Mouse (Mus musculus) hindbrain, embryonic 12.5 days (tissue): ENCODE measurements around the gene Scarb1. TPM values are rescaled to one million over a fixed set of nuclear protein-coding genes. Genes with fewer than 3 reads are reported as not detected.

Experiments
- ATAC-seq: fragments of 200-750 bp; cut with Nextera tagmentation; 2 replicates; pipeline ENCODE4 v1.8.0; 2017; ENCODE audit warnings: moderate TSS enrichment; ENCODE audit not compliant: low FRiP score
- H3K27ac ChIP-seq: fragments of 300-500 bp; sonication (generic); 2 replicates; pipeline ENCODE4 v1.5.1; 2016; ENCODE audit warnings: mild to moderate bottlenecking
- H3K27me3 ChIP-seq: fragments of 300-500 bp; sonication (generic); 2 replicates; pipeline ENCODE4 v1.6.1; 2016; ENCODE audit warnings: mild to moderate bottlenecking
- H3K36me3 ChIP-seq: fragments of 300-500 bp; sonication (generic); 2 replicates; pipeline ENCODE4 v1.6.1; 2016; ENCODE audit warnings: mild to moderate bottlenecking
- H3K4me1 ChIP-seq: fragments of 300-500 bp; sonication (generic); 2 replicates; pipeline ENCODE4 v1.6.1; 2016
- H3K4me2 ChIP-seq: fragments of 300-500 bp; sonication (generic); replicated peaks from 2 replicates; pipeline ENCODE4 v1.6.1; 2016; ENCODE audit warnings: mild to moderate bottlenecking
- H3K4me3 ChIP-seq: fragments of 300-500 bp; sonication (generic); 2 replicates; pipeline ENCODE4 v1.5.1; 2016; ENCODE audit warnings: mild to moderate bottlenecking
- H3K9ac ChIP-seq: fragments of 300-500 bp; sonication (generic); 2 replicates; pipeline ENCODE4 v1.6.1; 2016; ENCODE audit warnings: mild to moderate bottlenecking, moderate library complexity
- H3K9me3 ChIP-seq: fragments of 300-500 bp; sonication (generic); replicated peaks from 2 replicates; pipeline ENCODE4 v1.6.1; 2016; ENCODE audit warnings: mild to moderate bottlenecking
- WGBS: fragments of 180-500 bp; shearing (Covaris S2); methylation state at CpG from one replicate; pipeline ENCODE4 v1.1.7; 2016; 5-methylcytosine and 5-hydroxymethylcytosine counted together
- polyA plus RNA-seq: library from polyadenylated mRNA; unstranded; fragments of >200 nt; fragmentation: Nextera tagmentation; extraction: Ambion mirVana; gene quantifications from 2 replicates; pipeline ENCODE4 v1.2.1, GENCODE M21; 2016

Scarb1 gene
- polyA plus RNA-seq, 1 experiment from 2014 or later, result 28.6 TPM

DNA sequence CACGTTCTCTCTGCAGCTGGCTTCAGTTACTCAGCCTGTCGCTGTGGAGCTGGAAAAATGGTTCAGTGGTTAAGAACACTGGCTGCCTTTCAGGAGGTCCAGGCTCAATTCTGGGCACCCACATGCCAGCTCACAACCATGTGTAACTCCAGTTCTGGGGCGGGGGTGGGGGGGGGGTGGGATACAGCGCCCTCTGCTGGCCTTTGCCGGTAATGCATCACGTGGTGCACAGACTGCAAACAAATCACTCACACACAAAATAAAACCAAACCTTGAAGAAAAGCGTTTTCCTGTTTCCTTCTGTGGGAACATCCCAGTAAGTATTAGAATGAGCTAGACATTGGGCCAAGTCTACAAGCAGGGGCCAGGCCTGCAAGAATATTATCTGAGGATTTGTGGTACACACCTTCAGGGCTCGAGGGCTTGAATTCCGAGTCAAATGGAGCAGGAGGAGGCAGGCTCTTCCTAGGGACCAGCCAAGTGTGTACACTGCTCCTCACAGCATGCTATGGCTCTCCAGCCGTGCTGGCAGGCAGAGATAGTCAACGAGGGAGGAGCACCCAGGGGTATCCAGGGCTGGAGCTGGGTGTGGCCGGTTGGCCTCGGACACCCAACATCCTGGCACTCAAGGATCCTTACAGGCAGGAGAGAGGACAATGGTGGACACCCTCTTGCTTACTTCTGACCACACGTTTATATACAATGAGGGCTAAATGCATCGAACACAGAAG, 88.8 kb downstream of the Scarb1 start:
- ATAC-seq, result no peak
- Histone ChIP-seq H3K4me3 (no peak overlapping the region), H3K4me2 (no peak overlapping the region), H3K36me3 (no peaks in the 10 kb centered on the region), H3K27me3 (no peaks in the 10 kb centered on the region; the same call in 1 of the 2 replicates), H3K27ac (no peak overlapping the region), H3K4me1 (peaks cover 16% of the 10 kb centered on the region), H3K9ac (no peak overlapping the region), H3K9me3 (no peaks in the 10 kb centered on the region)
- WGBS, result 53% methylated on average over 15 of the region's 15 CpGs

DNA sequence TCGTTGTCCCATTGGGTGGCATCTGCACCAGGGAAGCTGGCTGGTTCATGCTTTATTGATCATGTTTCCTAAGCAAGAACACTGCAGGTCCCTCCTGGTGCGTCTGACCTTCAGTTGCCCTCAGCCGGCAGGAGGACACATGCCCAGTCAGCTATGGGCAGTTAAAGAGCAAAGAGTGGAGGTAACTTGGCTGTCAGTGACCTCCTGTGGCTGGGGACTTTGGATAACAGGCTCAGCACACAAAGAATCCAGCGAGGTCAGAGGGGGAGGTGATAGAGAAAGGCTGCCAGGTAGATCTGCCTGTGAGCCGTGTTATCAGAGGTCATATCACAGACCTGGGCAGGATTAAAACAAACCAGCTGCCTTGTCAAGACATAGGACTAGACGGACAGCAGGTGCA, 91.7 kb downstream of the Scarb1 start:
- no peak for ATAC-seq
- Histone ChIP-seq H3K4me1 (peaks cover 37% of the 10 kb centered on the region), H3K27me3 (no peaks in the 10 kb centered on the region; the same call in 1 of the 2 replicates), H3K4me3 (no peak overlapping the region), H3K9me3 (no peaks in the 10 kb centered on the region), H3K36me3 (no peaks in the 10 kb centered on the region), H3K4me2 (no peak overlapping the region), H3K9ac (no peak overlapping the region), H3K27ac (no peak overlapping the region)
- 32% methylated on average over 6 of the region's 6 CpGs for WGBS

DNA sequence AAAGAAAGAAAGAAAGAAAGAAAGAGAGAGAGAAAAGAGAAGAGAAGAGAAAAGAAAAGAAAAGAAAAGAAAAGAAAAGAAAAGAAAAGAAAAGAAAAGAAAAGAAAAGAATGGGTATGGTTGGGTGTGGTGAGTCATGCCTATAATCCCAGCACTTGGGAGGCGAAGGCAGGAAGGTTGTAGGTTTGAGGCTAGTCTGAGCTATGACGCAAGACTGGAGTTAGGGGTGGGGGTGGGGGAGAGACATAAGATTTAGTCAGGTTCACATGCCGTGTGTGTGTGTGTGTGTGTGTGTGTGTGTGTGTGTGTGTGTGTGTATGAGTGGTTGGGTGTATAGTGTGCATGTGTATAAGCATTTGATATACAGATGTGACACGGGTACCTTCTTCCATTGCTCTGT, 94.2 kb downstream of the Scarb1 start:
- H3K4me3 ChIP-seq, result no peak overlapping the region
- 90% methylated on average over 4 of the region's 4 CpGs for WGBS
- H3K27ac ChIP-seq, result no peak overlapping the region
- H3K36me3 ChIP-seq, result no peaks in the 10 kb centered on the region
- H3K4me1 ChIP-seq, result peaks cover 50% of the 10 kb centered on the region
- no peak overlapping the region for H3K4me2 ChIP-seq
- ATAC-seq, result no peak
- H3K27me3 ChIP-seq, result no peaks in the 10 kb centered on the region; the same call in 1 of the 2 replicates
- H3K9me3 ChIP-seq, result no peaks in the 10 kb centered on the region
- no peak overlapping the region for H3K9ac ChIP-seq

DNA sequence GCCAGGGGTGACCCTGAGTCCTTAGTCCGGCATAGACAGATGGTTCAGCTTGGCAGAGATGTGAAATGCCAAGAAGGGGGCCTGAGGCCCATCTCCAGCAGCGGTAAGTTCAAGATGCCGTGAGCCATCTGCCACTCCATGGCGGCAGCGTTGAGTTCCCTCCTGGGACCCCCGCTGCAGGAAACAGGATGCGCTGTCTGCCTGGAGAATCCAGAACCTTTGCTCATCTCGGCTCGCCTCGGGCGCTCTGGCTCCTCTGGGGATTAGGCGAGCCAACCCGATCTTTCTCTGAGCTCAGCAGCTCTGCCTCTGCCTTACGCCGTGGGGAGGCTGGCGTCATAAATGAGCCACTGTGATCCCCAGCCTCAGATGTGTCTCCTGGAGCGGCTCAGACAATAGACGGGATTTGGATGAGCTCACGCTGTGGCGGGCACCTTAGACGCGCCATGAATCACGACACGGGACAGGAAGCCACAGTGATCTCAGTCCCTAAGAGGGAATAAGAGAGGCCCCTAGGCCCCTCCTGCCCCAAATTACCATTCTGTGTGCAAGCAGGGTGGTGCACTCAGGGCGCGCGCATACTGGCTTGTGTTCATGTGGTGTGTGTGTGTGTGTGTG, 95.3 kb downstream of the Scarb1 start:
- Histone ChIP-seq H3K4me2 (peak overlapping the region; percentile 40), H3K4me3 (peak overlapping the region; percentile 13), H3K27me3 (no peaks in the 10 kb centered on the region; the same call in 1 of the 2 replicates), H3K9ac (peak overlapping the region; percentile 20), H3K4me1 (peaks cover 56% of the 10 kb centered on the region), H3K27ac (peak overlapping the region; percentile 95), H3K9me3 (no peaks in the 10 kb centered on the region), H3K36me3 (no peaks in the 10 kb centered on the region)
- ATAC-seq, result peak; percentile 81
- WGBS, result 1% methylated on average over 27 of the region's 27 CpGs

DNA sequence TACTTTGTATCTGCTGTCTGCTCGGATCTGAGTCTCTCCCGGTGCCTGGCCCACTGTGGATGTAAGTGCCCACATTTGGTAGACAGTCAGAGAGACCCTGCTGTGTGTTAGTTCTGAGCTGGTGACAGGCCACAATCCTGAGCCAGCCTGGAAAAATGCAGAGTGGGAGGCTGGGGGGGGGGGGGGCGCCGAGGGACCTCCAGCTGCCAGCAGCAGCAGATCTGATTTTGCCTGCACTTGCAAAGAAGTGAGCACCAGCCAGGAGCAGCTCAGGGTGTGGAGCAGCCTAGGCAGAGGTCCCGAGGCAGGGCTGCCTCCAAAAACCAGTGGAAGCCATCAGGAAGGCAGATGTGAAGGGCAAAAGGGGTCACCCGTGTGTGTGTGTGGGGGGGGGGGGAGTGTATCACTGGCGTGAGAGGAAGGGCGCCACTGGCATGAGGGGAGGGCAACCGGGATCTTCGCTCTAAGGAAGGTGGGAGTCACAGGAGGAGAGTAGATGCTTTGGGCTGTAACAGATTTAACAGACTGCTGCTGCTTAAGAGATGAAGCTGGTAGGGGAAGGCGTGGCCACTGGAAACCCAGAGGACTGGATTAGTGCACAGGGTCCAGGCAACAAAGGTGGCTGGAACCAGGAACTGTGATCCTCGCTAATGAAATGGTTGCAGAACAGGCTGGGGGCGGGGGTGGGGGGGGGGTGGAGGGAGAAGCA, 95.9 kb downstream of the Scarb1 start:
- Histone ChIP-seq H3K4me1 (peaks cover 62% of the 10 kb centered on the region), H3K4me2 (peak overlapping the region; percentile 40), H3K27ac (peak overlapping the region; percentile 95), H3K9me3 (no peaks in the 10 kb centered on the region), H3K9ac (peak overlapping the region; percentile 20), H3K36me3 (no peaks in the 10 kb centered on the region), H3K27me3 (no peaks in the 10 kb centered on the region; the same call in 1 of the 2 replicates), H3K4me3 (peak overlapping the region; percentile 13)
- 6% methylated on average over 13 of the region's 13 CpGs for WGBS
- peak; percentile 5; the same call in 1 of the 2 replicates for ATAC-seq

DNA sequence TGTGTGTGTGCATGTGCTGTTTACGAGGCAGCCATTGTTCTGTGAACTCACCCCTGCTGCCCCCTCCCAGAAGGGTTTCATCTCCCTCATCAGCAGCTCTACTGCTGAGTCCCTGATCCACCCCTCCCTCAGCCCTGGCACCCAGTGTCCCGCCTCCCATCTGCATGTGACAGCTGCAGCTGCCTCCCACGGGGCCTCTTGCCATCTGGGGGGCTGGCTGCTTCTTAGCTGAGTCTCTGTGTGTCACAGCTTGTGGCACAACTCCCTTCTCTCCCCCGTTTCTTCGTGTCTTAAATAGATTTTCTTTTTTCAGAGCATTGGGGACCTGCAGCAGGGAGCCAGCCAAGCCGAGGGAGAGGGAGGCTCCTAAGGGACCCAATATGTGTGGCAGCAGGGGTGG, 97.0 kb downstream of the Scarb1 start:
- Histone ChIP-seq H3K36me3 (no peaks in the 10 kb centered on the region), H3K4me2 (no peak overlapping the region), H3K9ac (no peak overlapping the region), H3K4me1 (peaks cover 56% of the 10 kb centered on the region), H3K9me3 (no peaks in the 10 kb centered on the region), H3K27me3 (no peaks in the 10 kb centered on the region; the same call in 1 of the 2 replicates), H3K4me3 (no peak overlapping the region), H3K27ac (peak overlapping the region; percentile 95)
- no peak for ATAC-seq
- WGBS, result 22% methylated on average over 5 of the region's 6 CpGs

DNA sequence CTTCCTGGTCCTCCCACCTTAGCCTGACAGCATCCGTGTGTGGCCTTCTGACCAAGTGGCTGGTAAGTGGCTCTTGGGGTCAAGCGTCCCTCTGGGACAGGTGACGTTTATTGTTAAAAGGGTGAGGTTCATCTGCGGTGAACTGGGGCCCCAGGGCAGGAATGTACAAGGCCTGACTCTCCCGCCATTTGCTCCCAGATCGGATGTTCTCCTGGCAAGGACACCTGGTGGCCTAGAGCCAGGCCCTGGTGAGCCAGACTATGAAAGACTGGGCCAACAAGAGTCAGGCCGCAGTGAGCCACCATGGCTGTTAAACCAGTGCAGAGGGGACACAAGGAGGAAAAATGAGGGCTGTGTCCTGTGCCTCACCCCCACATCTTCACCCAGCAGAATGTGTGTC, 98.8 kb downstream of the Scarb1 start:
- H3K4me1 ChIP-seq, result peaks cover 50% of the 10 kb centered on the region
- H3K36me3 ChIP-seq, result no peaks in the 10 kb centered on the region
- H3K4me2 ChIP-seq, result no peak overlapping the region
- no peak for ATAC-seq
- no peaks in the 10 kb centered on the region for H3K9me3 ChIP-seq
- 49% methylated on average over 7 of the region's 7 CpGs for WGBS
- no peak overlapping the region for H3K9ac ChIP-seq
- no peaks in the 10 kb centered on the region for H3K27me3 ChIP-seq
- no peak overlapping the region for H3K4me3 ChIP-seq
- 0 out of 2 replicates have a peak overlapping the region, but pooled peaks have one; percentile 13 for H3K27ac ChIP-seq

DNA sequence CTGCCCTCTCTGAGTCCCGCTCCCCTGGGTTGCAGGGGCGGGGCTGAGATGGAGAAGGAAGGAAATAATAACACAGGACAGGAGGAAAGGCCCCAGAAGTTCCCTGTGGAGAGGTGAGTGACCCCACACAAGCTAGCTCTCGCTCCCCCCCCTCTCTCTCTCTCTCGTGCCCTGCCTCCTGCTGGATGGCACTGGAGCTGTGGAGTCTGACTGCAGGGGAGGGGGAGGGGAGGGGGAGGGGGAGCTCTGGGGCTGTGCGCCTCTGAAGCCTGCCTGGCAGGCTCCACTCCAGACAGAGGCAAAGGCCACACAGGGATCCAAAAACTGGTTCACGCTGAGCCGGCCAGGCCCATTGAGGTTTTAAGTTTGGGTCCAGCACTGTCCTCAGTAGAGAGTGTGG, 99.3 kb downstream of the Scarb1 start:
- no peaks in the 10 kb centered on the region for H3K9me3 ChIP-seq
- H3K27ac ChIP-seq, result no peak overlapping the region
- peak; percentile 30; the same call in 1 of the 2 replicates for ATAC-seq
- H3K4me1 ChIP-seq, result peaks cover 50% of the 10 kb centered on the region
- H3K27me3 ChIP-seq, result no peaks in the 10 kb centered on the region
- H3K9ac ChIP-seq, result no peak overlapping the region
- no peaks in the 10 kb centered on the region for H3K36me3 ChIP-seq
- H3K4me3 ChIP-seq, result no peak overlapping the region
- H3K4me2 ChIP-seq, result no peak overlapping the region
- WGBS, result 6% methylated on average over 5 of the region's 7 CpGs

DNA sequence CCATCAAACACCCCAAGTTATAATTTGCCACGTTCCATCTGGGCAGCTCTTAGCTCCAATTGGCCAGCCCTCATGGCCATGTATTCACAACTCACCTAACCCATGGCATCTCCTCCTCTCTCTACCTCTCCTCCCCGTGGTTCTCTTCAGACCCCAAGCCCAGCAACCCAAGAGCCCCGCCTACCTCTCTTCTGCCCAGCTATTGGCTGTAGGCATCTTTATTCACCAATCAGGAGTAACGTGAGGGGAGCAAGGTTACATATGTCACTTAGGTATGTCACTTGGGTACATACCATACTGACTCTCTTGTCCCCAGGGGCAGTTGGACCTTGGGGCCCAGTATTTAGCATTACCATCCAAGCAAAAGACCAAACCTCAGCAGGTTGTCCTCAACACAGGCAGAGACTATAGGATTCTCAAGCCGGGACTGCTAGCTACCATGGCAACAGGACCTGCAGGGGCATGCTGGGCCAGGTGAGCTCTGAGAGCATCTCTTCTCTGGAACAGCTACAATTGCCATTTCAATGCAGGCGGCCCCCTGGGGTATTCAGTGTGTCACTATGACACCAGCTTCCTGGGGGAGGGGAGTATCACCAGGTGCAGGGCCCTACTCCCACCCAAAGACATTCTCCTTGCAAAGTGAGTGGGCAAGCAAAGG, 100.6 kb downstream of the Scarb1 start:
- Histone ChIP-seq H3K4me2 (no peak overlapping the region), H3K4me3 (no peak overlapping the region), H3K27me3 (no peaks in the 10 kb centered on the region), H3K27ac (no peak overlapping the region), H3K4me1 (peaks cover 39% of the 10 kb centered on the region), H3K36me3 (no peaks in the 10 kb centered on the region), H3K9me3 (no peaks in the 10 kb centered on the region), H3K9ac (no peak overlapping the region)
- ATAC-seq, result no peak
- WGBS, result 11% methylated on average over 6 of the region's 6 CpGs

DNA sequence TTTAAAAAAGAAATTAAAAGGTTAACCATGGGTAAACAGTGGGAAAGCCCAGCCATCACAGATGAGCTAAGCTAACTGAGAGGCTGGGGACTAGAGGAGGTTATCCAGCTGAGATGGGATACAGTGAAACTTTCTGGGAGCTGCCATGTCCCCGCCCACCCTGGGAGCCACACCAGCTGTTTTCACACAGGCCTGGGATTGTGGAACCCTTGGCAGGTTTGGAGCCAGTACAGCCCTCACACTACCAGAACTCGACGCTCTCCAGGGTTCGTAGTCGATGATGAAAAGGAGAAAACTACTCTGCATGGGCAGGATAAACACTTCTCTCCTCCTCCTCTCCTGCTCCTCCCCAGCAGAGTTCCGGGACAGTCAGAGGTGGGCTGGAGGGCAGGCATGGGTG, 105.0 kb downstream of the Scarb1 start:
- 59% methylated on average over 6 of the region's 6 CpGs for WGBS
- Histone ChIP-seq H3K27ac (no peak overlapping the region), H3K4me1 (peaks cover 9% of the 10 kb centered on the region), H3K36me3 (no peaks in the 10 kb centered on the region), H3K4me3 (no peak overlapping the region), H3K4me2 (no peak overlapping the region), H3K27me3 (no peaks in the 10 kb centered on the region), H3K9ac (no peak overlapping the region), H3K9me3 (no peaks in the 10 kb centered on the region)
- ATAC-seq, result no peak

DNA sequence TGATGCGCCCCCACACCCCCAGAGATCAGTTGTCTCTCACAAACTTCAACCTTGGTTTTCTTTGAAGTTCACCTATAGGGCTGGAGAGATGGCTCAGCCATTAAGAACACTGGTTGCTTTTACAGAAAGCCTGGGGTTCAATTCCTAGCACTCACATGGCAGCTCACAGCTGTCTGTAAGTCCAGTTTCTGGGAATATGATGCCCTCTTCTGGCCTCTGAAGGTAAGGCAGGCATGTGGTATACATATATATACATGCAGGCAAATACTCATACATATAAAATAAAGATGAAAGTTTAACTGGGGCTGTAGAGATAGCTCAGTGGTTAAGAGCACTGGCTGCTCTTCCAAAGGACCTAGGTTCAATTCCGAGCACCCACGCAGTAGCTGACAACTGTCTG, 105.5 kb downstream of the Scarb1 start:
- H3K9me3 ChIP-seq, result no peaks in the 10 kb centered on the region
- H3K4me2 ChIP-seq, result no peak overlapping the region
- WGBS, result 89% methylated on average over 3 of the region's 3 CpGs
- H3K27me3 ChIP-seq, result no peaks in the 10 kb centered on the region
- no peak overlapping the region for H3K27ac ChIP-seq
- H3K4me1 ChIP-seq, result peaks cover 7% of the 10 kb centered on the region
- no peak overlapping the region for H3K9ac ChIP-seq
- no peaks in the 10 kb centered on the region for H3K36me3 ChIP-seq
- H3K4me3 ChIP-seq, result no peak overlapping the region
- no peak for ATAC-seq

DNA sequence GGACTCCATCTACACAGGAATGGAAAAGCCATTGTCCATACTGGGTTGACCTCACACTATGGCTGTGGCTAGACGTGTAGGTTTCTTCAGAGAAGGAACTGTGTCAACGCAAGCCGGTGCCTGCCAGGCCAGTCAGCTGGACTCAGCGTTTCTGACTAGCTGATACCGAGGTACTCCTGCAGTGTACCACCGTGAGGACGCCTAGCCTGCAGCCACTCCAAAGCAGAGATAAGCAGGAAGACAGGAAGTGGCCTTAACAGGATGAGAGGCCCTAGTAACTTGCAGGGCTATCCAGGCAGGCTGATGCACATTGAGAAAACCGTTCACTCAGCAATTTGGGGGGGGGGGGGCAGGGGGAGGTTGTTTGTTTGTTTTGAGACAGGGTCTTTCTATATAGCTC, 106.5 kb downstream of the Scarb1 start:
- H3K27me3 ChIP-seq, result no peaks in the 10 kb centered on the region
- no peak overlapping the region for H3K27ac ChIP-seq
- peaks cover 3% of the 10 kb centered on the region; the same call in 1 of the 2 replicates for H3K4me1 ChIP-seq
- no peak overlapping the region for H3K9ac ChIP-seq
- H3K4me2 ChIP-seq, result no peak overlapping the region
- H3K4me3 ChIP-seq, result no peak overlapping the region
- 78% methylated on average over 8 of the region's 8 CpGs for WGBS
- H3K9me3 ChIP-seq, result no peaks in the 10 kb centered on the region
- H3K36me3 ChIP-seq, result no peaks in the 10 kb centered on the region
- ATAC-seq, result no peak
